Mouse (Mus musculus) intestine, embryonic 16.5 days (tissue): ENCODE measurements at regions not wholly inside any gene's neighbourhood (a gene's known extent, or its start where the extent isn't known, plus 50 kb on each side); places are given as distances from the start of the nearest gene placed in this dataset.

Experiments used
- ATAC-seq: fragments of 200-750 bp; cut with Nextera tagmentation; 2 replicates; pipeline ENCODE4 v1.8.0; 2017; ENCODE audit warnings: moderate TSS enrichment, moderate library complexity
- H3K27ac ChIP-seq: fragments of 300-500 bp; sonication (generic); 2 replicates; pipeline ENCODE4 v1.5.1; 2014; ENCODE audit warnings: mild to moderate bottlenecking, low read length
- H3K27me3 ChIP-seq: fragments of 300-500 bp; sonication (generic); replicated peaks from 2 replicates; pipeline ENCODE4 v1.6.1; 2014; ENCODE audit warnings: low read length, control low read depth, mixed read lengths; ENCODE audit not compliant: control insufficient read depth, insufficient read depth
- H3K36me3 ChIP-seq: fragments of 300-500 bp; sonication (generic); 2 replicates; pipeline ENCODE4 v1.6.1; 2014; ENCODE audit warnings: low read length, control low read depth; ENCODE audit not compliant: control insufficient read depth, insufficient read depth
- H3K4me1 ChIP-seq: fragments of 300-500 bp; sonication (generic); 2 replicates; pipeline ENCODE4 v1.6.1; 2014; ENCODE audit warnings: low read length, control low read depth, mixed read lengths; ENCODE audit not compliant: control insufficient read depth, insufficient read depth
- H3K4me2 ChIP-seq: fragments of 300-500 bp; sonication (generic); 2 replicates; pipeline ENCODE4 v1.6.1; 2014; ENCODE audit warnings: low read depth, low read length, control low read depth
- H3K4me3 ChIP-seq: fragments of 300-500 bp; sonication (generic); 2 replicates; pipeline ENCODE4 v1.5.1; 2014; ENCODE audit warnings: mild to moderate bottlenecking, low read length
- H3K9ac ChIP-seq: fragments of 300-500 bp; sonication (generic); 2 replicates; pipeline ENCODE4 v1.6.1; 2014; ENCODE audit warnings: low read depth, low read length
- H3K9me3 ChIP-seq: fragments of 300-500 bp; sonication (generic); 2 replicates; pipeline ENCODE4 v1.6.1; 2016; ENCODE audit warnings: low read length, control low read depth; ENCODE audit not compliant: control insufficient read depth
- WGBS: fragments of 180-500 bp; shearing (Covaris S2); extraction: QIAGEN DNeasy Blood & Tissue Kit; methylation state at CpG from one replicate; pipeline ENCODE4 v1.1.7; 2014; 5-methylcytosine and 5-hydroxymethylcytosine counted together

DNA sequence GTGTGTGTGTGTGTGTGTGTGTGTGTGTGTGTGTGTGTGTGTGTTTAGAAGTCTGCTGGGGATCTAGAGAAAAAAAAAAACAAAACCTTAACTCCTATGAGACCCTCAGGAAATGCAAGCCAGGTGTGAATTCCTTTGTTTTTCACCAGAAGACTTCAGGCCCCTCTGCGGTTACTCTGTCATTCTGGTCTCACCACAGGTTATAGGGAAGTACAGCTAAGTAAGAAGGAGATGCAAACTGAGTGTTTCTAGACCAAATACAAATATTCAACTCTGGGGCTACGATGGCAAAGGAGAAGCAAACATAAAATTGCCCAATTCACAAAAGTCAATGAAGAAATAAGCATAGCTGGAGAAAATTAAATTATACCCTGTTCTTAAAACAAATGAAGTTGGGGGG, 54.9 kb upstream of the Basp1 start:
- 71% methylated on average over 2 of the region's 2 CpGs for WGBS
- ATAC-seq = no peak

DNA sequence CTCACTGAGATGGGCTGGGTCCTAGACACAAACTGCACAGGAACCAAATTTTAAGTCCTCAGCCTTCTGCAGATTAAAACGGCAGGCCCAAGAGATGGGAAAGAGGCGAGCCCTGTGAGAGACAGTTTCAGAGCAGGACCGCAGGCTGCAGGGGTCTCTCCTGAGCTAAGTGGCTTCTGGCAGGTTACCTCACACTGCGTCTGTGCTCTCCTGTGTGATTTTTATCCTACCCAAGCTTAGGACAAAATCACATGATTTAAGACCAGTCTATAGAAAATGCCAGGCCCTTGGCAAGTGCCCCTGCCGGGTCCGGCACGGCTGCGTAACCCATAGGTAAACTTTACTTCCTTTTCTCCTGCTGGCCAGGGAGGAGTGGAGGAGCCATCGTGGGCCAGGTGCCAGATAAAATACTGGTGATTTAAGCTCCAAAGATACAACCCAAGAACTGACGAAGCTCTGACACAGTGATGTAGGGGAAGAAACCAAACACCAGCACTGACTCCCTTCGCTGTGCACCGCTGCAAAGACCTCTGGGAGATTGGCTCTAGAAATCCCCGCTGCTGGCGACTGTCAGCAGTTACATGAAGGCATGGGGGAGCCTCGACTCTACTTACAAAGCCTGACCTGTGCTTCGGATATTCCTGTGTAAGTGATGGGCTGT, 55.8 kb upstream of the Basp1 start:
- 60% methylated on average over 16 of the region's 16 CpGs for whole genome bisulfite sequencing
- Histone ChIP-seq H3K4me2 (no peak overlapping the region), H3K4me1 (peaks cover 2% of the 10 kb centered on the region; the same call in 1 of the 2 replicates)

More for the DNA sequence above, 54.9 kb upstream of the Basp1 start:
- Histone ChIP-seq H3K9me3 (no peaks in the 10 kb centered on the region), H3K4me1 (peaks cover 2% of the 10 kb centered on the region; the same call in 1 of the 2 replicates), H3K9ac (no peak overlapping the region), H3K4me2 (no peak overlapping the region), H3K27ac (no peak overlapping the region), H3K4me3 (no peak overlapping the region), H3K36me3 (no peaks in the 10 kb centered on the region), H3K27me3 (no peaks in the 10 kb centered on the region)

GRCm38 (mm10) chr15:25471331-25471730, 57.8 kb upstream of the Basp1 start:
- Histone ChIP-seq H3K4me3 (no peak overlapping the region), H3K4me2 (no peak overlapping the region), H3K9me3 (no peaks in the 10 kb centered on the region), H3K9ac (no peak overlapping the region), H3K27ac (no peak overlapping the region), H3K36me3 (no peaks in the 10 kb centered on the region), H3K27me3 (no peaks in the 10 kb centered on the region), H3K4me1 (peaks cover 2% of the 10 kb centered on the region; the same call in 1 of the 2 replicates)
- WGBS = 84% methylated on average over 5 of the region's 5 CpGs
- ATAC-seq = no peak

More for the DNA sequence above, 55.8 kb upstream of the Basp1 start:
- Histone ChIP-seq H3K36me3 (no peaks in the 10 kb centered on the region), H3K27ac (no peak overlapping the region), H3K9ac (no peak overlapping the region), H3K27me3 (no peaks in the 10 kb centered on the region), H3K9me3 (no peaks in the 10 kb centered on the region), H3K4me3 (no peak overlapping the region)
- 0 out of 2 replicates have a peak, but pooled peaks have one; percentile 28 for ATAC-seq

GRCm38 (mm10) chr15:25473201-25473710, 59.7 kb upstream of the Basp1 start:
- Histone ChIP-seq H3K27ac (no peak overlapping the region), H3K9me3 (no peaks in the 10 kb centered on the region), H3K27me3 (no peaks in the 10 kb centered on the region), H3K36me3 (no peaks in the 10 kb centered on the region), H3K9ac (no peak overlapping the region), H3K4me1 (peaks cover 2% of the 10 kb centered on the region; the same call in 1 of the 2 replicates), H3K4me3 (no peak overlapping the region), H3K4me2 (no peak overlapping the region)
- ATAC-seq = peak; percentile 65; the same call in 1 of the 2 replicates
- 78% methylated on average over 3 of the region's 3 CpGs for WGBS

- Histone ChIP-seq H3K9ac (no peak overlapping the region), H3K36me3 (no peaks in the 10 kb centered on the region), H3K4me1 (peaks cover 2% of the 10 kb centered on the region; the same call in 1 of the 2 replicates), H3K9me3 (no peaks in the 10 kb centered on the region), H3K27ac (no peak overlapping the region), H3K27me3 (no peaks in the 10 kb centered on the region), H3K4me3 (no peak overlapping the region), H3K4me2 (no peak overlapping the region)
- 81% methylated on average over 3 of the region's 3 CpGs for WGBS
- ATAC-seq = no peak
Measured at GRCm38 (mm10) chr15:25474096-25474495, 60.5 kb upstream of the Basp1 start.

GRCm38 (mm10) chr15:25482586-25482985, 69.0 kb upstream of the Basp1 start:
- WGBS = 61% methylated on average over 3 of the region's 3 CpGs
- H3K27ac ChIP-seq = no peak overlapping the region
- no peak for ATAC-seq
- H3K4me3 ChIP-seq = no peak overlapping the region
- 0 out of 2 replicates have a peak, but pooled peaks cover 3% of the 10 kb centered on the region for H3K4me1 ChIP-seq
- no peaks in the 10 kb centered on the region for H3K27me3 ChIP-seq
- H3K36me3 ChIP-seq = no peaks in the 10 kb centered on the region
- H3K9ac ChIP-seq = no peak overlapping the region
- H3K4me2 ChIP-seq = no peak overlapping the region
- H3K9me3 ChIP-seq = no peaks in the 10 kb centered on the region

- H3K4me1 ChIP-seq = 0 out of 2 replicates have a peak, but pooled peaks cover 3% of the 10 kb centered on the region
- H3K27me3 ChIP-seq = no peaks in the 10 kb centered on the region
- no peaks in the 10 kb centered on the region for H3K9me3 ChIP-seq
- no peak overlapping the region for H3K4me3 ChIP-seq
- ATAC-seq = no peak
- no peak overlapping the region for H3K9ac ChIP-seq
- H3K36me3 ChIP-seq = no peaks in the 10 kb centered on the region
- H3K4me2 ChIP-seq = no peak overlapping the region
- no peak overlapping the region for H3K27ac ChIP-seq
- whole genome bisulfite sequencing = 54% methylated on average over 9 of the region's 9 CpGs
Measured at GRCm38 (mm10) chr15:25485372-25485771, 71.8 kb upstream of the Basp1 start.

GRCm38 (mm10) chr15:25486158-25486557, 72.6 kb upstream of the Basp1 start:
- no peak overlapping the region for H3K4me3 ChIP-seq
- no peak overlapping the region for H3K27ac ChIP-seq
- H3K4me2 ChIP-seq = no peak overlapping the region
- 0 out of 2 replicates have a peak, but pooled peaks cover 3% of the 10 kb centered on the region for H3K4me1 ChIP-seq
- H3K36me3 ChIP-seq = no peaks in the 10 kb centered on the region
- peak; percentile 55; the same call in 1 of the 2 replicates for ATAC-seq
- H3K9me3 ChIP-seq = no peaks in the 10 kb centered on the region
- no peak overlapping the region for H3K9ac ChIP-seq
- no peaks in the 10 kb centered on the region for H3K27me3 ChIP-seq
- 79% methylated on average over 7 of the region's 7 CpGs for WGBS

DNA sequence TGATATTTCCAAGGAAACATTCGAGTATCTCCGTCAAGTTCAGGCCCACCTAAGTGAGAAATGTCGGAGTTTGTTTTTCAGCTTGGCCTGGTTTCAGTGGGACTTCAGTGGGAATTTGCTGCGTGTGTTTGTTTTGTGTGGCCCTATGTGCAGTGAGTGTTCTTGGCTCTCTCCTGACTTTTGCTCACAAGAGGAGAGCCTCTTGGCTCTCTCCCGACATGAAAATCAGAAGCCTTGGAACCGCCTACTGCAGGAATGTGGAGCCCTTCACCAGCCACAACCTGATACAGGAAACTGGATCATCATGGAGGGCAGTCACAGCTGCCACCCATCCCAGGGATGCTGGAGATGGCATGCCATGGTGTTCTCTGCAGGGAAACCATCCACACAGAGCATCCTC, 76.2 kb upstream of the Basp1 start:
- H3K4me2 ChIP-seq = no peak overlapping the region
- H3K27ac ChIP-seq = no peak overlapping the region
- H3K9me3 ChIP-seq = no peaks in the 10 kb centered on the region
- H3K9ac ChIP-seq = no peak overlapping the region
- H3K4me1 ChIP-seq = no peaks in the 10 kb centered on the region
- ATAC-seq = no peak
- no peak overlapping the region for H3K4me3 ChIP-seq
- no peaks in the 10 kb centered on the region for H3K27me3 ChIP-seq
- WGBS = 64% methylated on average over 6 of the region's 6 CpGs
- H3K36me3 ChIP-seq = no peaks in the 10 kb centered on the region
